Mouse (Mus musculus) left cerebral cortex, postnatal 14 days (tissue): ENCODE results near the gene Slc16a3. TPM values are rescaled to one million over a fixed set of nuclear protein-coding genes. Genes with fewer than 3 reads are reported as not detected.

Experiments used
- DNase-seq, 2 experiments: peaks; one replicate each; pipeline ENCODE4 v3.0.0; 2021 to 2022; ENCODE audit warnings: low spot score in 2 of 2, mixed read lengths in 1 of 2
- intact Hi-C: fragments of 180-260 bp; cut with DNase I; formaldehyde crosslinking; loops from one replicate; pipeline ENCODE4 v1.15.1; 2025
- total RNA-seq, 2 experiments: library from RNA; stranded (reverse); gene quantifications; 2 replicates each; pipeline ENCODE4 v1.2.3; 2021

Gene Slc16a3
- total RNA-seq, 2 experiments from 2014 or later, result 3.2 to 4.2 TPM

DNA sequence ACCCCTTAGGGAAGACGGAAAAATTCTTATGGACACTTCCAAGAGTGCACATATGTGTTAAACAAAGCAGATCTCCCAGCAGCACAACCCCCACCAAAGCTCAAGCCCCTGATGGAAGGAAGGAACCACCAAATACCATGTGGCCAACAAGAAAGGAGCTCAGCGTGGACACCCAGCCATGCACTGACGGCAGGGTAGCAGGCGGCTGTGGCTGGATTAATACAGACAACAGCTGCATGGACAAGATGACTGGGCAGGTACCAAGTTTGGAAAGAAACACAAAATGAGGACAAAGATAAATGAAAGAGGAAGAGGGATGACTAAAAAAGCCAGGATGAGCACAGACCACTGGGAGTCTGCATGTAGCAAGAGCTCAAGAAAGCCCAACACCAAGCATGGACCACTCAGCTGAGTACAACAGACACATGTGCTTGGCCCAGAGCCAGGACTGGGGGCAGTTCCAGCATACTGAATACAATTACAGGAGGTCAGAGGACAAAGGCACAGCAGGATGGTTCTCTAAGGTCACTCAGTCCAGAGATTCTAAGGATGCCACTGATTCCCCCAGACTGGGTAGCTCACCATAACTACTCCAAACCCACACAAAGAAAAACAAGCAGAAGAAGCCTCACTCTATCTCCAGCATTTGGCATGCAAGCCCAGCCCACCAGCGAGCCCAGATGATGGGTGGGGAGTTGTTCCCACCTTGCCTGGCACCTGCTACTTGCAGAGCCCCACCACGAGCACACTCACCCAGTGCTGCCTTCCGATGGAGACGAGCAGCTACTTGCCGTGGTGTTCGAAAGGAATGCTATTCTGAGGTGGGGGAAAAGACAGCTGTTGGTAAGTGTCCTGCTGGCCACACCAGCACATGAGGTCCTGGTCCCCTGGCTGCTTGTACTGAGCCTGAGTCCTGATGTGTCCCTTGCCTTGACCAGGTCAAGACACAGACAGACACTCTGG lies 16.2 kb downstream of the Slc16a3 start:
- no peak for DNase-seq
- intact Hi-C loops, result no loop called here

DNA sequence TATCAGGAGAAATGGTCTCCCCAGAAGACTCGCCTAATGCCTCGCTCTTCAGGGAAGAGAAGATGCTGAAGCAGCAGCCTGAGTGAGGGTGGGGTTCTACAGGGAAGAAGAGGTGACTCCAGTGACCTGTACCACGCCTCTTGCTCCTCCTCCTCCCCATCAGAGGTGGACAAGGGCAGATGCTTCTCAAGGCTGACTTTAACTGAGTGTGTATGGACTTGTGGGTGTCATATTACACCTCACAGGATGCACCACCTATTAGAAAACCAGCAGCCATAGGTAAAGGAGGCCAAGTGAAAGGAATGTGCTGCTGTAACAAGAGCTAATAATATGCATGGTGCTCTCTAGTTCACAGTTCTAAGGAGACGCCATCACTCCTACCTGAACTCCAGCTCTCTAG lies 17.3 kb downstream of the Slc16a3 start:
- intact Hi-C loops, result no loop called here
- DNase-seq, result no peak

DNA sequence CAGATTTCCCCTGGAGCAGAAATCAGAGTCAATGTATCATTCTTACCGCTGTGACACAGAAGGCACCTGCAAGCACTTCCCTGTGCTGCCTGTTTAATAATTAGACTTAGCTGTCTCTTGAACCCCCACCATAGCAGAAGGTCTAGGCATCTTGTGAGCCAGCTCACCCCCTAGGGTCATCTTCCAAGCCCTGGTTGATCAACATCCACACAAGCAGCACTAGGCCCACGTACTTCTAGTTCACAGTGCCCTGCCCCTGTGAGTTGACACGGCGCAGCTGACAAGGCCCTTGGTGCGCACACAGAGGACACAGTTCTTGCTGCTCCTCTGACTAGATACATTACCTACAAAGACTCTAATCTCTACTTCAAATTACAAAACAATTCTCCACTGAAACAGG lies 21.5 kb downstream of the Slc16a3 start:
- intact Hi-C loops, result no loop called here
- DNase-seq, result no peak

DNA sequence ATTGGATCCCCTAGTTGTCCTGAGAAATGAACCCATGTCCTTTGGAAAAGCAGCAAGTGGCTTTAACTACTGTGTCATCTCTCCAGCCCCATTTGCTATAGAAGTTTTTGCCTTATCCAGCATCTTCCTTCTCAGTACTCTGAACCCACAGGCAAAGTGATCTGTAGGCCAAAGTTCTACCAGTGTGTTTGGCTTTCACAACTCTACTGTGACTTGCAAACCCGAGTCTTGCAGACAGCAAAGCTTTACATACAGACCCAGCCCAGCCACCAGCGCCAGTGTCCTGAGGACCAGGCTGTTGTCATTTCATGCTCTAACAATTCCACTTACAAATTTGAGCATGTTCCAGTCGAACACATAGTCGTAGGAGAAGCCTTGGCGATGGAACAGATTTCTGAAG lies 23.0 kb downstream of the Slc16a3 start:
- no peak for DNase-seq
- intact Hi-C loops, result no loop called here

DNA sequence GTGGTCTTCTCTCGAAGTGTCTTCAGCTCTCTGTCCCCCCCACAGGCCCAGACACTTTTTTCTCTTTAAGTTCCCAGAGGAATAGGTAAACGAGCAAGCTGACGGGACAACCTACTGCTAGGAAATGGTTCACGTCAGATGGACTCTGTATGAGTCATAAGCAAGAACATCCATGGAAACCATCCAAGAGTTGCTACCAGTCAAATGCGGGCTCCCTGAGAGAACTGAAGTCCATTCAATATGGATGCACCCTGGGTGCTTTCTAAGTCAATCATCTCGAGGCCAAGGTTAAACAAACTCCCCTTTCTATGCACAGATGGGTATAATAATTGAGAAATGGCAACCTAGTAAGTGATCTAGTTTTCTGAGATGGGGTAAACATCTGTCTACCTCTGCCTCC lies 25.0 kb downstream of the Slc16a3 start:
- intact Hi-C loops, result no loop called here
- no peak for DNase-seq

DNA sequence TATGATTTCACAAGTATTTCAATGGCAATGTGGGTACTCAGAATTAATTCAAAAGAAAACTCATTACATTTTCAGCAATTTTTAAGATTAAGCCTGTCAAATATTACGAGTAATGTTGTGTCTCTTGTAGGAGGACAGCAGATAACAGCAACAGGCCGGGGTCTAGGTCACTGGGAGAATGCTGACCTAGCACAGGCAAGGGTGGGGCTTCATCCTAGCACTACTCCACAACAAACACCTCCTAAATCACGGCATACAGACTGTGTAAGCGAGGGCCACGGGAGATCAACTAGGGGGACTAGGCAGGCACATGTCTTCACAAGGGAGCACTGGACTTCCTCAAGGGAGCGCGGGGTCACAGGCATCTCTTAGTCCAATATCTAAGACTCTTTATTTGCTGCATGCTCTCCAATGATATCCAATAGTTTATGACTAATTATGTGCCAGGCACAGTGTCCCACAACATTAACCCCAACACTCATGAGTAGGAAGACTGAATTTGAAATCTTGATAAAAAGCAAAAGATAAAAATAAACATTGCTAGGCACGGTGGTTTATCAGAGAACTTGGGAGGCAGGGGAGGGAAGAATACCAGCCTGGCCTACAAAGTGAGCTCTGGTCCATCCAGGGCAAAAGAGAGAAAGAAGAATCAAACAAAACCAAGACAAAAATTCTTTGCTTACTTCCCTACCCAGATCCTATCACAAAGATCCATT lies 31.6 kb downstream of the Slc16a3 start:
- intact Hi-C loops, result no loop called here
- DNase-seq, result no peak

DNA sequence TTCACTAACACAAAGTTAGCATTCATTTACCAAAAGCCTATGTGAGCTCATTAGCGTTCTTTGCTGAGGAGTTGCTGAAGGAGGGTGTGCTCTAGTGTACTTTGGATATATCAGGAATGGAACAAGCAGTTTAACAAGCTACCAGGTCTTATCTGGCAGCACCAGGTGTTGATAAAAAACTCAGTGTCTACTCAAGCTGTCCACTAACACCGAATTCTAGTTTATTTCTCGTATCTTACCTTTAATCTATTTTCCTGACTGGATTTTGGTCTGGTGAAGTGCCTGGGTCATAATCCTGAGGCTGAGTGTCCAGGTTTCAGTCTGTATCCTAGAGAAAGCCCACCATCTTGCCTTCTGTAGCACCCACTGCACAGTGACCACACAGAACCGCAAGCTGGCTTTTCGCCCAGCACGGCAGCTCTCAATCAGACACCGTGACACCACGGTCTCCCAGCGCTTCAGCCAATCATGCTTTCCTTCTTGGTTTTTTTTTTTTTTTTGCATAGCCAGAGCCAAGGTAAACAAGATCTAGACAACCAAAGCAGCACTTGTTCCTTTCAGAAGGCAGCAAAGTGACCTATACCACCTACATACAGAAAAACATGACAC lies 32.3 kb downstream of the Slc16a3 start:
- intact Hi-C loops, result no loop called here
- DNase-seq, result no peak

DNA sequence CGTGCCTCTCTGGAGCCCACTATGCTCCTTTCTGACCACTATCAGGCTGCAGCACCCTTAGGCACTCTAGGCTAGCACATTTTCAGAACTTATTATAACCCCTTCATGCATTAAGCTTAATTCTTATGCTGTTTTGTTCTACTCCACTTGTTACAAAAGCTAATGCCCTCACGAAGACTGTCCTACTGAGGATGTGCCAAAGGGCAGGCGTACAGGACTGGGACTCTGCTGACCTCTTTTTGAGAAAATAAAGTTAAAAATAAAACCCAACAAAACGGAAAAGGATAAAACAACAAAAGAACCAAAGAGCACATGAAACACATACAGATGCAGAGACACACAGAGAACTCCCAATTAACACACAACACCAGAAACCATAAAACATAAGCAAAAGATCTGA lies 33.4 kb downstream of the Slc16a3 start:
- intact Hi-C loops, result no loop called here
- DNase-seq, result no peak

DNA sequence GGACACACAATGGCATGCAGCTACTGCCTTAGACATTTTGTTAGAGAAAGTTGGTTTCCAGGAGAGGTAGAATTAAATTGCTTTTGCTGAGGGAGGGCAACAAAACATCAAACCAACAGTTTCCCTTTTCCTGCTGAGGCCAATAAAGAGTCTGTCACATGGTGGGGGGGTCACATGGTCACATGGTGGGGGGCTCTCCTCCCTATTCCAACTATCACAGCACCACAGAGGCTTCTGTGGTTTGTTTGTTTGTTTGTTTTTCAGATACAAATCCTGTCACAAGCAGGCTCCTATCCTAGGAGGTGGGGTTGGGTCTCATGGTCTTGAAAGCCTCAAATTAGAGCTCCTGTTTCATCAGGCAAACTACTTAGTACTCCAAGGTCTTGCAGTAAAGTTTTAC lies 34.2 kb downstream of the Slc16a3 start:
- DNase-seq, result no peak
- intact Hi-C loops, result no loop called here

DNA sequence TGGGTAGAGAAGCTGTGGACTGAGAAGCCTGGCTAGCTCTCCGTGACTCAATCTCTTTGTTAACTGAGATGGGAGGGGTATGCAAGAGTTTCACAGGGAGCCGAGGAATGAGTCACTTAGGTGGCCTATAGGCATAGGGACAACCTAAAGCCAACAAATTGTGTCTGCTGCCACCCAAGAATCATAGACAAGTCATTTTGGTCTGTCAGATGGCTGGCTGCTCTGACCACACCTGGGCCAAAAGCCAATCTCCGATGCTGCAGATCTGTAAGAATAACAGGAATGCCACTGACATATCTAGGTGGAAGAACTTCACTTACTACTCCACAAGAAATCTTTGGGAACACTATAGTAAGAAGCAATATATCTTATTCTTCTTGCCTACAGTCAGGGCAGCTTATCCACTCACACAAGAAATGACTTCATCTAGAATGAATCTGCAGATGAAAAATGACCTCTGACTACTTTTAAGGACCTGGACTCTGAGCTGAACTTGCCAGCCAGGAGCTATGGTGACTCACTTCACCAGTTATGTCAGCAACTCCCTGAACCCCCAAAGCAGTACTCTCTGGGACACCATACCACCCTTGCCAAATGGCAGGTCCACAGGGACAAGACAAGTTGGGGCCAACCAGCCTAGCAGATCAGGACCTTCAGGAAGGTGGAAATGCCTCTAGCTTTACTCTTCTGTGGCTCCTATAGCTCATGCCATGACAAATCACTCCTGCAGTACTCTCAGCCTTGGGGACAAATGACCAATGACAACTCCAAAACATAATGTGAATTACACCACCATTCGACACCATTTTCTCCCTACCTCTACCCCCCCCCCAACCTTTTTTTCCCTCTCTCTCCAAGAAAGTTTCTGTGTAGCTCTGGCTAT lies 36.4 kb downstream of the Slc16a3 start:
- DNase-seq, result no peak
- intact Hi-C loops, result no loop called here

DNA sequence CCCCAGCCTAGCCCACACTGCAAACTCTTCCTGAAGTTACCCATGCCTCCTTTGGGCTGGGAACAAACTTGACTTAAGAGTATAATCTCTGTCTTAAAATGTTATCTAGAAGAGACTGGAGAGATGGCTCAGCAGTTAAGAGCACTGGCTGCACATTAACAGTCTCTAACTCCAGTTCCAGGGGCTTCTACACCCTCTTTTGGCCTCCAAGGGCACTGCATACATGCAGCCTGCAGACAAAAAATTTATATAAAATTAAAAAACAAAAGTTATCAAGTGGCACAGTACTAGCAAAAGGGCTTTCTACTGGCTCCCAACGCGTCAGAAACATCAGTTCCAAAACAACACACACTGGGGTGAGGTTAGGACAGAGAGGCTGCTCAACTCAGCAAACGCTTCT lies 39.3 kb downstream of the Slc16a3 start:
- DNase-seq, result no peak
- intact Hi-C loops, result no loop called here

DNA sequence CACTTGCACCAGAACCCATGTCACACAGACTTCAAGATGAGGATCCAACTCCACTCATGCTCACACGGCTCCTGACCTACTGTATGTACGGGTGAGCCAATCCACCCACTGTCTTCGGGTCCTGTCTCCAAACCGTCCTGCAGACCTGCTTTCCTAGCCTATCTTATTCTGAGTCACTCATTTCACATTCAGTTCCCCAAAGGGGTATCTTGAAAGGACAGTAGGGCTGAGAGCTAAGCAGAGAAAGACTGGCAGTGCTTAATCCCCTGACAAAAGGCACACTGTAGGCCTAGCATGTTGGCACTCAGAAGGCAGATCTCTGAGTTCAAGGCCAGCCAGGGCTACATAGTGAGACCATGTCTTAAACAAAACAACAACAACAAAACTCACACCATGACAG lies 40.1 kb downstream of the Slc16a3 start:
- intact Hi-C loops, result no loop called here
- no peak for DNase-seq

DNA sequence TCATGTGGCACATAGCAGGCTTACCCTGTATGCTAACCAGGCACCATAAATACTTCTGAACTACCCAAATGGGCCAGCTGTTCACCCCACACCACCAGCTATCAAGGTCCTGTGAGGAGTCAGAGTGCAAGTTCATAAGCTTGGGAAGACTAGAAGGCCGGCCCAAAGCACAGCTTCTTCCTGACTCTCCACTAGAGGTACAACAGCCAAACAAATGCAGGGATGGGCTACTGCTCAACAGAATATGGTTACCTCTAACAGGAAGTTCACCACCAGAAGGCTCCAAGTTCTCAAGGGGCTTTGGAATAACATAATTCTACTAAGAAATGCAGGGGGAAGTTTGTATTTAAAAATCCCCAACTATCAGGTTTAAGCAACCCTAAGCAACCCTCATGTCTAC lies 41.2 kb downstream of the Slc16a3 start:
- intact Hi-C loops, result no loop called here
- no peak for DNase-seq

DNA sequence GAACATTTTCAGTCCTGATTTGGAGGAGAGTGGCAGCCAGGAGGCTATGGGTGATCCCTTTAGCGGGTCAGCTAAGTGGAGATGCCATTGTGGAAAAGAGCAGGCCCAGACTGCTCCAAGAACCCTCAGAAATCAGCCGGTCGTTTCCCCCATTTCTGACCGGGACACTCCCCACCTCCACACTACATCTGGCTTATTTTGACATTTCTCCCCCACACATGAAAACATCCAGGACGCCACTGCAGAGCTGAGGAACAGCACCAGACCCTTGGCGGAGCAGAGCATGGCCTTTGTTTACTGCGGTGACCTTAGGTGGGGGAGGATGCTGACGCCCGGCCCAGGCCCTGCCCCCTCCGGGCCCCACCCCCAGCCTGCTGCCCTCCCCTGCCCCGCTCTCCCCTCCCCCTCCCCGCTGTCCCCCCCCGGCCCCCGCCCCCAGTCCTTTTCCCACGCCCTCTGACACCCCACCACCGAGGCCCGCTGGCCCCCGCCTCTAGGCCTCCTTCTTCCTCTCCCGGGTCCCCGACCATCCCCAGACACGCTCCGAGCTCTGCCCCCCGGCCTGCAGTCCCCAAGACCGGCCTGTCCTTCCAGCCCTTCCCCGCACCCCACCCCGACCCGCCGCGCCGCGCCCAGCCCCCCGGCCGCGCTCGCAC lies 42.0 kb downstream of the Slc16a3 start:
- DNase-seq, result peak; percentile 22 to 23
- intact Hi-C loops, result no loop called here

DNA sequence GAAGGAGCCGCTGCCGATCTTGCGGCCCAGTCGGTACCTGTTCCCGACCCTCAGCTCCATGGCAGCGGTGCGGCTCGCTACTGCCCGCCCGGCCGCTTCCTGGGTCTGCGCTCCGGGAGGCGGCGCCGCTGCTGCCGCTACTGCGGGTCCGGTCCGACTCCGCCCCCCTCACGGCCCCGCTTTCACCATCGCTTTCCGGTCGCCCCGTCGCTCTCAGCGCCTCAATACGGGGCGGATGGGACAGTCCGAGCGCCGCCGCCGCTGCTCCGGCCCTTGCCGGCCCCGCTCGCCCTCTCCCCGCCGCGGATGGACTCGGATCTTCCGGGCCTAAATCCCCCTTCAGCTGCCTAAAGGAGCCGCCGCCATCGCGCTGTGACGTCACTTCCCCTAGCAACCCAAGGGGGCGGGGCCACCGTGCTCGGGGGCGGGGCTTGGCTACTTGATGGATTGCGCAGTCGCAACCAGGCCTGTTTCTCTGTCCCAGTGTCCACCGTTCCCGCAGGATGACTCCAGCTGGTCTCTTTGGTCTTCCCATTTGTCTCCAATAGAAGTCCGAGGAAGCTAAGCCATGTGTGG lies 42.8 kb downstream of the Slc16a3 start, which contains the start of gene Csnk1d:
Gene Csnk1d, minus strand, starts transcription at position 380 of the 576 bp plus-strand sequence.
- intact Hi-C loops, result no loop called here
- DNase-seq, result peak; percentile 98 to 99

DNA sequence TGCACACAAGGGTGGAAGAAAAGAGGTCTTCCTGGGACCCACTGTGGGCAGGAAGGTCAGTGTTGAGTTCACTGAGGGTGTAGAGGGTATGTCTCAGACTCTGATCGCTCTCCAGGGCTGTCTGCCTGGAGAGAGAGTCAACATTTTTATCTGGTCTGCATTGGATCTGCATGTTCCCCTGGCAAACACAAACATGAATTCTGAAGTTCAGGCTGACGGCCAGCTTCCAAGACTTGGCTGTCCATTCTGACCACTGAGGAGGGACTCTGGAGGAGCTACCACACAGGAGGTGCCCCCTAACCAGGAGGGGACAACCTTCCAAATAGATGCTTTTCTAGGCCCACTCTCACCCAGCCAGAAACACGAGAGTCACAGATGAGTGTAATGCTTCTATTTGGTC lies 43.5 kb downstream of the Slc16a3 start:
- intact Hi-C loops, result no loop called here
- no peak for DNase-seq

DNA sequence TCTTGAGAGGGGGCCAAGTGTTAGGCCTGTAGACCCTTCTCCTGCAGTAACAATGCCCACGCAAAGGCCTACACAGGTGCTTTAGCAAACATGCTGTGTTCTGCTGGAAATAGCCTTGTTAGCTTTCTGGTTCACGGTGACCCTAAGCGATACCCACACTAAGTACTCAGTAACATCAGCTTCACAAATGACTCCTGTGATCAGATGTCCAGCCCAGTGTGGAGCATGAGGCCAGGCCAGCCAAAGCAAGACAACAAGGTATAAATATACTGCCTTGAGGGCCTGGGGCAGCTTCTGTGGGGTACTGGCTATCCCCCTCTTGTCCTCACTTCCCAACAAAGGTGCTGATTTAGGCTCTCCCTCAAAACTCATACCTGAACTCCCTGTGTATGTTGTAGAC lies 44.8 kb downstream of the Slc16a3 start:
- intact Hi-C loops, result no loop called here
- DNase-seq, result no peak

DNA sequence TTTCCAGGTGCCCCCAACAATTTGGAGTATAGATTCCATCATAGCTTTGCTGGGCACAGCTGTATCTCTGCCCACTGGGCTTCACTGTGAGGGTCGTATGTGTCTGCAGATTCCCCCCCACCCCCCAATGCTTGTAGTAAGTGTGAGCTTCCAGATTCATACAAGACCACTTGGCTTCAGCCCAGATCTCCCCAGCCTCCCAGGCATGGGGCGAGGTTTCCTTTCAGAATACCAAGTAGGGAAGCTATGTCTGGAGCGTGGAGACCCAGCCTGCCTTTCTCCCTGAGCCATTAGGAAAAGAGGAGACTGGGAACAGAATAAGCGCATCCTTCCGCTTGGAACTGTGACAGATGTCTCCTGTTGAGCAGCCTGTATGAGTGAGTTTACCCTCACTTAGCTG lies 45.3 kb downstream of the Slc16a3 start:
- intact Hi-C loops, result no loop called here

DNA sequence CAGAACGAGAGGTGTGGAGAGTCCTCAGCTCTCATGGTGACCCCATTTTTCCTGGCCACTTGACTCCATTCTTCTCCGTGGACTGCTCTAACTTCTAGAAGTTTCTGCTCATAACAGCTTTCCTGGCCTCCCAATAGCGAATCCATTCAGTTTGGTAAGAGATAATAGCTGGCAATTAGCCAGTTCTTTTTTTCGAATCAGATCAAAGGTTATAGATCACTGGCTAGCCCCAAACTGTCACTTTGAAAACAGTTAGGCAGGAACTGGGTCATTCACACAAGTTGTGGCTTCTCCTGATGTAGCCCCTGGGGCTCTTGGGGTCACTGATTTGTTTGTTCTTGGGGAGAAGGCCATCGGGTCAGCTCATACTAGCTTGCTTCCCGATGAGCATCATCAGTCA lies 46.5 kb downstream of the Slc16a3 start:
- intact Hi-C loops, result no loop called here
- DNase-seq, result no peak

More for the DNA sequence above, 45.3 kb downstream of the Slc16a3 start:
- DNase-seq, result no peak
